Mouse (Mus musculus) T-helper 2 cell (primary cell): ENCODE measurements at regions not wholly inside any gene's neighbourhood (a gene's known extent, or its start where the extent isn't known, plus 50 kb on each side); places are given as distances from the start of the nearest gene placed in this dataset.

ENCODE experiments used
- in situ Hi-C: fragments of 300-600 bp; cut with MboI, MseI; formaldehyde crosslinking; loops from one replicate; pipeline ENCODE4 v1.15.1; 2025; ENCODE audit warnings: high pct_unique_total_duplicates

- in situ Hi-C loops = no loop called here
Measured at GRCm38 (mm10) chr1:190639846-190640245, 271.7 kb downstream of the Rps6kc1 start.

GRCm38 (mm10) chr1:190634935-190635334, 276.6 kb downstream of the Rps6kc1 start:
- in situ Hi-C loops = no loop called here

- in situ Hi-C loops = no loop called here
Measured at GRCm38 (mm10) chr1:190631641-190632040, 279.9 kb downstream of the Rps6kc1 start.

- in situ Hi-C loops = no loop called here
Measured at GRCm38 (mm10) chr1:190630193-190630592, 281.4 kb downstream of the Rps6kc1 start.

- in situ Hi-C loops = no loop called here
Measured at GRCm38 (mm10) chr1:190623916-190624315, 287.7 kb downstream of the Rps6kc1 start.

GRCm38 (mm10) chr1:190600425-190600824, 311.1 kb downstream of the Rps6kc1 start:
- in situ Hi-C loops = no loop called here

GRCm38 (mm10) chr1:190599622-190600021, 311.9 kb downstream of the Rps6kc1 start:
- in situ Hi-C loops = no loop called here

- in situ Hi-C loops = no loop called here
Measured at GRCm38 (mm10) chr1:190596209-190596608, 315.4 kb downstream of the Rps6kc1 start.

- in situ Hi-C loops = no loop called here
Measured at GRCm38 (mm10) chr1:190591621-190592020, 319.9 kb downstream of the Rps6kc1 start.

- in situ Hi-C loops = no loop called here
Measured at GRCm38 (mm10) chr1:190589586-190589985, 322.0 kb downstream of the Rps6kc1 start.

GRCm38 (mm10) chr1:190583272-190583671, 328.3 kb downstream of the Rps6kc1 start:
- in situ Hi-C loops = no loop called here

GRCm38 (mm10) chr1:190580653-190581052, 330.9 kb downstream of the Rps6kc1 start:
- in situ Hi-C loops = no loop called here

- in situ Hi-C loops = no loop called here
Measured at GRCm38 (mm10) chr1:190570981-190571380, 340.6 kb downstream of the Rps6kc1 start.

- in situ Hi-C loops = no loop called here
Measured at GRCm38 (mm10) chr1:190570563-190570962, 341.0 kb downstream of the Rps6kc1 start.

GRCm38 (mm10) chr1:190566744-190567143, 344.8 kb downstream of the Rps6kc1 start:
- in situ Hi-C loops = no loop called here

- in situ Hi-C loops = no loop called here
Measured at GRCm38 (mm10) chr1:190562865-190563457, 348.6 kb downstream of the Rps6kc1 start.

- in situ Hi-C loops = no loop called here
Measured at GRCm38 (mm10) chr1:190560086-190560485, 351.5 kb downstream of the Rps6kc1 start.

- in situ Hi-C loops = no loop called here
Measured at GRCm38 (mm10) chr1:190541892-190542291, 369.7 kb downstream of the Rps6kc1 start.

GRCm38 (mm10) chr1:190532879-190533676, 362.6 kb upstream of the Prox1 start:
- in situ Hi-C loops = no loop called here

GRCm38 (mm10) chr1:190531224-190531623, 360.7 kb upstream of the Prox1 start:
- in situ Hi-C loops = no loop called here

GRCm38 (mm10) chr1:190530079-190530478, 359.6 kb upstream of the Prox1 start:
- in situ Hi-C loops = no loop called here

- in situ Hi-C loops = no loop called here
Measured at GRCm38 (mm10) chr1:190527545-190528137, 357.1 kb upstream of the Prox1 start.

GRCm38 (mm10) chr1:190526634-190527033, 356.1 kb upstream of the Prox1 start:
- in situ Hi-C loops = no loop called here
